Mouse (Mus musculus): ENCODE measurements around the gene Kyat1. TPM values are rescaled to one million over a fixed set of nuclear protein-coding genes. Genes with fewer than 3 reads are reported as not detected.

The Kyat1 gene
- polyA plus RNA-seq, 1 experiment from 2014 or later, result 12.4 TPM

- H3K4me2 ChIP-seq, result no peak overlapping the region
- no peak for ATAC-seq (ENCODE audit: insufficient number of reproducible peaks, low FRiP score, low TSS enrichment, low read depth)
- WGBS, result 71% methylated on average over 6 of the region's 6 CpGs
Measured at GRCm38 (mm10) chr2:30211408-30212168, 5.9 kb upstream of the Kyat1 start.

GRCm38 (mm10) chr2:30207886-30208285, 2.2 kb upstream of the Kyat1 start:
- H3K27me3 ChIP-seq, result no peaks in the 10 kb centered on the region
- no peaks in the 10 kb centered on the region for H3K9me3 ChIP-seq
- H3K27ac ChIP-seq, result no peak overlapping the region
- H3K9ac ChIP-seq, result no peak overlapping the region
- no peaks in the 10 kb centered on the region for H3K36me3 ChIP-seq
- ATAC-seq (ENCODE audit: insufficient number of reproducible peaks, low FRiP score, low TSS enrichment, low read depth), result no peak
- peaks cover 15% of the 10 kb centered on the region for H3K4me1 ChIP-seq
- no peak overlapping the region for H3K4me3 ChIP-seq
- WGBS, result 69% methylated on average over 5 of the region's 5 CpGs
- H3K4me2 ChIP-seq, result no peak overlapping the region

More at GRCm38 (mm10) chr2:30211408-30212168, 5.9 kb upstream of the Kyat1 start:
- peaks cover 3% of the 10 kb centered on the region for H3K4me1 ChIP-seq
- H3K9me3 ChIP-seq, result no peaks in the 10 kb centered on the region
- H3K4me3 ChIP-seq, result no peak overlapping the region
- H3K36me3 ChIP-seq, result no peaks in the 10 kb centered on the region
- H3K9ac ChIP-seq, result no peak overlapping the region
- H3K27me3 ChIP-seq, result no peaks in the 10 kb centered on the region
- no peak overlapping the region for H3K27ac ChIP-seq

- 84% methylated on average over 4 of the region's 4 CpGs for WGBS
- peaks cover 15% of the 10 kb centered on the region for H3K4me1 ChIP-seq
- no peak for ATAC-seq (ENCODE audit: insufficient number of reproducible peaks, low FRiP score, low TSS enrichment, low read depth)
- no peak overlapping the region for H3K27ac ChIP-seq
- no peaks in the 10 kb centered on the region for H3K9me3 ChIP-seq
- H3K9ac ChIP-seq, result no peak overlapping the region
- H3K4me3 ChIP-seq, result no peak overlapping the region
- H3K36me3 ChIP-seq, result no peaks in the 10 kb centered on the region
- no peak overlapping the region for H3K4me2 ChIP-seq
- H3K27me3 ChIP-seq, result no peaks in the 10 kb centered on the region
Measured at GRCm38 (mm10) chr2:30207401-30207800, 1.8 kb upstream of the Kyat1 start.

DNA sequence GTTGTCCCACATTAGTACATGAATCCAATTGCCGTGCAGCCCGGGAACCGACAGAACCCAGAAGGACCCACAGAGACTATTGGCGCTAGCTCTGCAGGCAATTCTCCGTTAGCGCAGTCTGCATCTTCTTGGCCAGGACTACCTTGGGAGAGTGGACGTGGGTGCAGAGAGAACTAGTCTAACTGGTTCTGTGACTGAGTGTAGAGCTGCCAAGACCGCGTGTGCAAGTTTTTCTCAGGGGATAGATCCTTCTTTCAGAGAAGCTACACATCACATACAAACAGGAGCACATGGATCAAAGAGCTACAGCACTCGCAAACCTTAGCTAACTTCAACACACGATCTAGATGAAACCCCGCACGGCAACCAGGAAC, 405 bp downstream of the Kyat1 start:
- peak overlapping the region; percentile 64 for H3K9ac ChIP-seq
- H3K36me3 ChIP-seq, result no peaks in the 10 kb centered on the region
- no peak; the same call in 1 of the 2 replicates for ATAC-seq (ENCODE audit: insufficient number of reproducible peaks, low FRiP score, low TSS enrichment, low read depth)
- 1% methylated on average over 13 of the region's 13 CpGs for WGBS
- H3K4me3 ChIP-seq, result peak overlapping the region; percentile 79
- H3K9me3 ChIP-seq, result no peaks in the 10 kb centered on the region
- peak overlapping the region; percentile 81 for H3K27ac ChIP-seq
- peaks cover 15% of the 10 kb centered on the region for H3K4me1 ChIP-seq
- H3K4me2 ChIP-seq, result peak overlapping the region; percentile 89
- H3K27me3 ChIP-seq, result no peaks in the 10 kb centered on the region

- no peaks in the 10 kb centered on the region for H3K27me3 ChIP-seq
- H3K4me2 ChIP-seq, result no peak overlapping the region
- no peak for ATAC-seq (ENCODE audit: insufficient number of reproducible peaks, low FRiP score, low TSS enrichment, low read depth)
- no peak overlapping the region for H3K27ac ChIP-seq
- H3K4me1 ChIP-seq, result peaks cover 15% of the 10 kb centered on the region
- no peak overlapping the region for H3K9ac ChIP-seq
- WGBS, result 80% methylated on average over 7 of the region's 7 CpGs
- H3K36me3 ChIP-seq, result no peaks in the 10 kb centered on the region
- H3K4me3 ChIP-seq, result no peak overlapping the region
- no peaks in the 10 kb centered on the region for H3K9me3 ChIP-seq
Measured at GRCm38 (mm10) chr2:30203439-30203838, 2.2 kb downstream of the Kyat1 start.

GRCm38 (mm10) chr2:30200388-30200925, 5.2 kb downstream of the Kyat1 start:
- H3K4me2 ChIP-seq, result no peak overlapping the region
- ATAC-seq (ENCODE audit: insufficient number of reproducible peaks, low FRiP score, low TSS enrichment, low read depth), result no peak
- no peaks in the 10 kb centered on the region for H3K36me3 ChIP-seq
- H3K4me3 ChIP-seq, result no peak overlapping the region
- H3K9me3 ChIP-seq, result no peaks in the 10 kb centered on the region
- H3K9ac ChIP-seq, result no peak overlapping the region
- H3K27me3 ChIP-seq, result no peaks in the 10 kb centered on the region
- peaks cover 6% of the 10 kb centered on the region for H3K4me1 ChIP-seq
- no peak overlapping the region for H3K27ac ChIP-seq
- 80% methylated on average over 5 of the region's 5 CpGs for WGBS

DNA sequence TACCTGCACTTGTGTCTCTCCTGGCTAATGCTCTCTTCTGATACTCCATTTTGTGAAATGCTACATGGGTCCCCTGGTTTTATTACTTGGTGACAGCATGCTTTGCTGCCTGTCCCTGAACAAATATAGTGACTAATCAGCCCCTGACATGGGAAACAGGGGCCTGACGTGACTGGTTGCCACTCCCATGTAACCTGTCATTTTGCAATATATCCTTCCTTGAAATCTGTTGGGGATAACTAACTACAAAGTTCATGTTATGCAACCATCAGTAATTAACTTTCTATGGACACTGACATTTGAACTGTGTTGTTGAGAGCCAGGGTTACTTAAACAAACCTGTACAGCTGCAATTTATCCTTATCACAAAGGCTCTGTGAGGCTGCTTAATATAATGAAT, 5.7 kb downstream of the Kyat1 start:
- H3K27ac ChIP-seq, result no peak overlapping the region
- 44% methylated on average over 1 of the region's 1 CpGs for WGBS
- H3K4me2 ChIP-seq, result no peak overlapping the region
- H3K36me3 ChIP-seq, result no peaks in the 10 kb centered on the region
- no peak overlapping the region for H3K4me3 ChIP-seq
- no peaks in the 10 kb centered on the region for H3K27me3 ChIP-seq
- no peak overlapping the region for H3K9ac ChIP-seq
- H3K9me3 ChIP-seq, result no peaks in the 10 kb centered on the region
- ATAC-seq (ENCODE audit: insufficient number of reproducible peaks, low FRiP score, low TSS enrichment, low read depth), result no peak
- peaks cover 6% of the 10 kb centered on the region for H3K4me1 ChIP-seq

- H3K4me3 ChIP-seq, result no peak overlapping the region
- H3K27me3 ChIP-seq, result no peaks in the 10 kb centered on the region
- H3K36me3 ChIP-seq, result no peaks in the 10 kb centered on the region
- no peak overlapping the region for H3K27ac ChIP-seq
- no peak overlapping the region for H3K9ac ChIP-seq
- WGBS, result 58% methylated on average over 4 of the region's 4 CpGs
- no peak for ATAC-seq (ENCODE audit: insufficient number of reproducible peaks, low FRiP score, low TSS enrichment, low read depth)
- H3K4me2 ChIP-seq, result no peak overlapping the region
- H3K4me1 ChIP-seq, result no peaks in the 10 kb centered on the region
- H3K9me3 ChIP-seq, result no peaks in the 10 kb centered on the region
Measured at GRCm38 (mm10) chr2:30198021-30198420, 7.6 kb downstream of the Kyat1 start.

GRCm38 (mm10) chr2:30194656-30195055, 11.0 kb downstream of the Kyat1 start:
- no peak for ATAC-seq (ENCODE audit: insufficient number of reproducible peaks, low FRiP score, low TSS enrichment, low read depth)
- no peaks in the 10 kb centered on the region for H3K9me3 ChIP-seq
- 79% methylated on average over 3 of the region's 3 CpGs for WGBS

GRCm38 (mm10) chr2:30191790-30192580, 13.7 kb downstream of the Kyat1 start:
- ATAC-seq (ENCODE audit: insufficient number of reproducible peaks, low FRiP score, low TSS enrichment, low read depth), result no peak
- H3K27ac ChIP-seq, result no peak overlapping the region
- no peak overlapping the region for H3K9ac ChIP-seq
- 78% methylated on average over 12 of the region's 12 CpGs for WGBS
- H3K4me3 ChIP-seq, result no peak overlapping the region
- H3K4me2 ChIP-seq, result no peak overlapping the region
- no peaks in the 10 kb centered on the region for H3K27me3 ChIP-seq
- no peaks in the 10 kb centered on the region for H3K4me1 ChIP-seq
- H3K36me3 ChIP-seq, result peaks cover 7% of the 10 kb centered on the region
- no peaks in the 10 kb centered on the region for H3K9me3 ChIP-seq

More at GRCm38 (mm10) chr2:30194656-30195055, 11.0 kb downstream of the Kyat1 start:
- Histone ChIP-seq H3K9ac (no peak overlapping the region), H3K27me3 (no peaks in the 10 kb centered on the region), H3K4me1 (no peaks in the 10 kb centered on the region), H3K4me3 (no peak overlapping the region), H3K4me2 (no peak overlapping the region), H3K36me3 (peaks cover 7% of the 10 kb centered on the region), H3K27ac (no peak overlapping the region)

DNA sequence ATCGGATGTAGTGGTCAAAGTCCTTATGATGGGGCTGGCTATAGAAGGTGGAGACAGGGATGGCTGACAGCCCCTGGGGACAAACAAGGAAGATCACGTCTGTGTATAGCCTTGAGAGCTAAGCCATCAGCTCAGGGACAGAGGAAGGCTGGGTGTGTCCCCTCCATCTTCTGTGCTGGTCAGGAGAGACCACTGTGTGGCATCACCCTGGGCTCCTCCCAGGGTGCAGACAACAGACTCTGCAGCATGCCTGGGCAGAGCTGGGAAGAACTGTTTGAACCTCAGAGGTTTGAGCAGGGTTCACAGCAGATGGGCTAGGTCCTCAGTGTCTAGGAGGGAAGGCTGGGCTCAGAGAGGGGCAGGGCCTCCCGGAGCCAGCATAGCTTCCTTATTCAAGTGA, 20.0 kb downstream of the Kyat1 start:
- H3K4me1 ChIP-seq, result no peaks in the 10 kb centered on the region
- H3K36me3 ChIP-seq, result peaks cover 16% of the 10 kb centered on the region
- ATAC-seq (ENCODE audit: insufficient number of reproducible peaks, low FRiP score, low TSS enrichment, low read depth), result no peak
- no peak overlapping the region for H3K4me2 ChIP-seq
- no peaks in the 10 kb centered on the region for H3K27me3 ChIP-seq
- no peak overlapping the region for H3K9ac ChIP-seq
- H3K4me3 ChIP-seq, result no peak overlapping the region
- no peaks in the 10 kb centered on the region for H3K9me3 ChIP-seq
- 87% methylated on average over 3 of the region's 3 CpGs for whole genome bisulfite sequencing
- H3K27ac ChIP-seq, result no peak overlapping the region

DNA sequence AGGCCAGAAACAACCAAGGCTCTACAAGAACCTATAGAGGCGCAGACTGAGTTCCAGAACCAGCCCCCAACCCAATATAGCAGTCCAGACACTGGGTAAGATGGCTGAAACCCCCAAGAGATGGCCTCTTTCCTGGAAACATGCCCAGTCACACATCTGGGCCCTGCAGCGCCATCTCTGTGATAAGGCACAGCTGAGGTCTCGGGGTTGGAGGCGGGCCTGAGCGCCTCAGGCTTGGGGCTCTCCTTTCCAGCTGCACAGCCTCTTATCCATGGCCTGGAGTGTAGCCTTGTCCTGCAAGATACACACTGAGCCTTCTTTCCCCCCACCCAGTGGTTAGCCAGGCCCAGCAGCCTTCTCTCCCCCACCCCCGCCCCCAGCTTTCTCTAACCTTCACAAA, 20.4 kb downstream of the Kyat1 start:
- Histone ChIP-seq H3K27me3 (no peaks in the 10 kb centered on the region), H3K4me1 (no peaks in the 10 kb centered on the region), H3K27ac (no peak overlapping the region), H3K4me2 (no peak overlapping the region), H3K4me3 (no peak overlapping the region), H3K9me3 (no peaks in the 10 kb centered on the region), H3K36me3 (peaks cover 16% of the 10 kb centered on the region), H3K9ac (no peak overlapping the region)
- no peak for ATAC-seq (ENCODE audit: insufficient number of reproducible peaks, low FRiP score, low TSS enrichment, low read depth)
- 89% methylated on average over 6 of the region's 6 CpGs for WGBS
